Mouse (Mus musculus) lung, embryonic 15.5 days (tissue): ENCODE data around the gene Chd6. TPM values are rescaled to one million over a fixed set of nuclear protein-coding genes. Genes with fewer than 3 reads are reported as not detected.
"Not testable (repeated sequence)": the region's sequence is repeated elsewhere in the genome, so short reads cannot be mapped to it uniquely, and the experiment has no call there.

Source experiments
- ATAC-seq: fragments of 200-750 bp; cut with Nextera tagmentation; 2 replicates; pipeline ENCODE4 v1.8.0; 2017; ENCODE audit warnings: moderate number of reproducible peaks, borderline replicate concordance; ENCODE audit not compliant: low FRiP score, low TSS enrichment; ENCODE audit errors: extremely low read depth
- H3K27ac ChIP-seq: fragments of 300-500 bp; sonication (generic); 2 replicates; pipeline ENCODE4 v1.5.1; 2015; ENCODE audit warnings: moderate library complexity, mild to moderate bottlenecking, inconsistent platforms
- H3K27me3 ChIP-seq: fragments of 300-500 bp; sonication (generic); 2 replicates; pipeline ENCODE4 v1.6.1; 2015; ENCODE audit warnings: inconsistent platforms
- H3K36me3 ChIP-seq: fragments of 300-500 bp; sonication (generic); 2 replicates; pipeline ENCODE4 v1.6.1; 2015; ENCODE audit warnings: inconsistent platforms
- H3K4me1 ChIP-seq: fragments of 300-500 bp; sonication (generic); 2 replicates; pipeline ENCODE4 v1.6.1; 2015; ENCODE audit warnings: inconsistent platforms
- H3K4me2 ChIP-seq: fragments of 300-500 bp; sonication (generic); 2 replicates; pipeline ENCODE4 v1.6.1; 2015; ENCODE audit warnings: inconsistent platforms, mild to moderate bottlenecking, moderate library complexity
- H3K4me3 ChIP-seq: fragments of 300-500 bp; sonication (generic); 2 replicates; pipeline ENCODE4 v1.5.1; 2015; ENCODE audit warnings: mild to moderate bottlenecking, inconsistent platforms
- H3K9ac ChIP-seq: fragments of 300-500 bp; sonication (generic); 2 replicates; pipeline ENCODE4 v1.6.1; 2015; ENCODE audit warnings: inconsistent platforms
- H3K9me3 ChIP-seq: fragments of 300-500 bp; sonication (generic); 2 replicates; pipeline ENCODE4 v1.6.1; 2016; ENCODE audit warnings: inconsistent platforms
- WGBS: fragments of 180-500 bp; shearing (Covaris S2); methylation state at CpG from one replicate; pipeline ENCODE4 v1.1.7; 2015; 5-methylcytosine and 5-hydroxymethylcytosine counted together
- polyA plus RNA-seq: library from polyadenylated mRNA; unstranded; fragments of >200 nt; fragmentation: Nextera tagmentation; extraction: Ambion mirVana; gene quantifications from 2 replicates; pipeline ENCODE4 v1.2.1, GENCODE M21; 2015

Chd6 gene
- polyA plus RNA-seq, 1 experiment from 2014 or later = 32.8 TPM

GRCm38 (mm10) chr2:160977248-160977647 is 131.6 kb downstream of the Chd6 start:
- no peak overlapping the region for H3K27ac ChIP-seq
- no peak for ATAC-seq
- H3K27me3 ChIP-seq = no peaks in the 10 kb centered on the region
- H3K9ac ChIP-seq = no peak overlapping the region
- H3K4me2 ChIP-seq = no peak overlapping the region
- H3K9me3 ChIP-seq = no peaks in the 10 kb centered on the region
- H3K36me3 ChIP-seq = peaks cover 74% of the 10 kb centered on the region
- no peak overlapping the region for H3K4me3 ChIP-seq
- WGBS = 54% methylated on average over 1 of the region's 1 CpGs
- H3K4me1 ChIP-seq = 0 out of 2 replicates have a peak, but pooled peaks cover 2% of the 10 kb centered on the region

- H3K36me3 ChIP-seq = peaks cover 74% of the 10 kb centered on the region
- WGBS = 73% methylated on average over 5 of the region's 5 CpGs
- H3K9me3 ChIP-seq = no peaks in the 10 kb centered on the region
- H3K27ac ChIP-seq = no peak overlapping the region
- no peaks in the 10 kb centered on the region for H3K27me3 ChIP-seq
- no peak for ATAC-seq
- no peak overlapping the region for H3K4me2 ChIP-seq
- H3K4me3 ChIP-seq = no peak overlapping the region
- H3K4me1 ChIP-seq = 0 out of 2 replicates have a peak, but pooled peaks cover 2% of the 10 kb centered on the region
- no peak overlapping the region for H3K9ac ChIP-seq
Measured at GRCm38 (mm10) chr2:160973648-160974215, 135.1 kb downstream of the Chd6 start.

GRCm38 (mm10) chr2:160972103-160972792 is 136.6 kb downstream of the Chd6 start:
- H3K4me2 ChIP-seq = no peak overlapping the region
- H3K9me3 ChIP-seq = no peaks in the 10 kb centered on the region
- no peak overlapping the region for H3K27ac ChIP-seq
- 95% methylated on average over 7 of the region's 7 CpGs for WGBS
- no peak for ATAC-seq
- H3K27me3 ChIP-seq = no peaks in the 10 kb centered on the region
- H3K9ac ChIP-seq = no peak overlapping the region
- peaks cover 78% of the 10 kb centered on the region for H3K36me3 ChIP-seq
- H3K4me1 ChIP-seq = 0 out of 2 replicates have a peak, but pooled peaks cover 2% of the 10 kb centered on the region
- no peak overlapping the region for H3K4me3 ChIP-seq

GRCm38 (mm10) chr2:160962149-160962548 is 146.7 kb downstream of the Chd6 start:
- Histone ChIP-seq H3K36me3 (peaks cover 72% of the 10 kb centered on the region), H3K27ac (no peak overlapping the region), H3K4me2 (no peak overlapping the region), H3K4me1 (no peaks in the 10 kb centered on the region), H3K27me3 (no peaks in the 10 kb centered on the region), H3K9ac (no peak overlapping the region), H3K4me3 (no peak overlapping the region), H3K9me3 (no peaks in the 10 kb centered on the region)
- WGBS = 91% methylated on average over 1 of the region's 1 CpGs
- ATAC-seq = no peak

GRCm38 (mm10) chr2:160960956-160961646 is 147.8 kb downstream of the Chd6 start:
- Histone ChIP-seq H3K4me3 (no peak overlapping the region), H3K4me2 (no peak overlapping the region), H3K27ac (no peak overlapping the region), H3K27me3 (no peaks in the 10 kb centered on the region), H3K9me3 (no peaks in the 10 kb centered on the region), H3K36me3 (peaks cover 72% of the 10 kb centered on the region), H3K9ac (no peak overlapping the region), H3K4me1 (no peaks in the 10 kb centered on the region)
- no peak for ATAC-seq
- 86% methylated on average over 6 of the region's 6 CpGs for WGBS

- Histone ChIP-seq H3K9me3 (no peaks in the 10 kb centered on the region), H3K4me3 (no peak overlapping the region), H3K36me3 (peaks cover 72% of the 10 kb centered on the region), H3K4me1 (no peaks in the 10 kb centered on the region), H3K9ac (no peak overlapping the region), H3K27me3 (no peaks in the 10 kb centered on the region), H3K4me2 (no peak overlapping the region), H3K27ac (no peak overlapping the region)
- ATAC-seq = no peak
- WGBS = 89% methylated on average over 5 of the region's 5 CpGs
Measured at GRCm38 (mm10) chr2:160959901-160960300, 149.0 kb downstream of the Chd6 start.

- H3K9ac ChIP-seq = no peak overlapping the region
- peaks cover 73% of the 10 kb centered on the region for H3K36me3 ChIP-seq
- no peaks in the 10 kb centered on the region for H3K4me1 ChIP-seq
- no peaks in the 10 kb centered on the region for H3K9me3 ChIP-seq
- no peaks in the 10 kb centered on the region for H3K27me3 ChIP-seq
- no peak for ATAC-seq
- H3K27ac ChIP-seq = no peak overlapping the region
- no peak overlapping the region for H3K4me2 ChIP-seq
- WGBS = 87% methylated on average over 5 of the region's 5 CpGs
- no peak overlapping the region for H3K4me3 ChIP-seq
Measured at GRCm38 (mm10) chr2:160958737-160959136, 150.1 kb downstream of the Chd6 start.

GRCm38 (mm10) chr2:160957801-160958200 is 151.1 kb downstream of the Chd6 start:
- not testable (repeated sequence) for H3K9me3 ChIP-seq, H3K9ac ChIP-seq, H3K27ac ChIP-seq, H3K4me1 ChIP-seq, H3K27me3 ChIP-seq, H3K4me3 ChIP-seq, ATAC-seq, H3K4me2 ChIP-seq
- H3K36me3 ChIP-seq = peaks cover 81% of the 10 kb centered on the region

GRCm38 (mm10) chr2:160957307-160957706 is 151.6 kb downstream of the Chd6 start:
- H3K36me3 ChIP-seq = peaks cover 79% of the 10 kb centered on the region
- H3K9me3 ChIP-seq, H3K27ac ChIP-seq, H3K4me2 ChIP-seq, H3K9ac ChIP-seq, H3K4me1 ChIP-seq, H3K27me3 ChIP-seq, H3K4me3 ChIP-seq, ATAC-seq: not testable (repeated sequence)

GRCm38 (mm10) chr2:160955331-160955730 is 153.5 kb downstream of the Chd6 start:
- Histone ChIP-seq H3K4me3 (no peak overlapping the region), H3K27me3 (no peaks in the 10 kb centered on the region), H3K27ac (no peak overlapping the region), H3K9ac (no peak overlapping the region), H3K36me3 (peaks cover 82% of the 10 kb centered on the region), H3K4me1 (no peaks in the 10 kb centered on the region), H3K9me3 (no peaks in the 10 kb centered on the region), H3K4me2 (no peak overlapping the region)
- ATAC-seq = no peak
- 63% methylated on average over 7 of the region's 7 CpGs for WGBS

GRCm38 (mm10) chr2:160954541-160954940 is 154.3 kb downstream of the Chd6 start:
- H3K9me3 ChIP-seq = no peaks in the 10 kb centered on the region
- no peak overlapping the region for H3K9ac ChIP-seq
- no peak overlapping the region for H3K27ac ChIP-seq
- ATAC-seq = no peak
- WGBS = 78% methylated on average over 3 of the region's 3 CpGs
- no peaks in the 10 kb centered on the region for H3K27me3 ChIP-seq
- H3K4me1 ChIP-seq = no peaks in the 10 kb centered on the region
- H3K4me2 ChIP-seq = no peak overlapping the region
- H3K4me3 ChIP-seq = no peak overlapping the region
- H3K36me3 ChIP-seq = peaks cover 84% of the 10 kb centered on the region

- Histone ChIP-seq H3K4me2 (no peak overlapping the region), H3K36me3 (peaks cover 87% of the 10 kb centered on the region), H3K4me3 (no peak overlapping the region), H3K4me1 (no peaks in the 10 kb centered on the region), H3K9me3 (no peaks in the 10 kb centered on the region), H3K27ac (no peak overlapping the region), H3K9ac (no peak overlapping the region), H3K27me3 (no peaks in the 10 kb centered on the region)
- no peak for ATAC-seq
- 76% methylated on average over 7 of the region's 7 CpGs for WGBS
Measured at GRCm38 (mm10) chr2:160953131-160953873, 155.6 kb downstream of the Chd6 start.
